Mouse (Mus musculus): ENCODE data around the gene Golga1.

GRCm38 (mm10) chr2:39008954-39009365 lies 56.4 kb downstream of the Golga1 start:
- TF ChIP-seq CTCF (IDR thresholded peaks at IDR 0.05; ENCODE audit: low read depth) (no peak), EP300 (IDR thresholded peaks at IDR 0.05; ENCODE audit: low read depth) (no peak)

Data from heart, postnatal 0 days (tissue).